Mouse (Mus musculus): Measurements from ENCODE around the gene Vrtn.

The Vrtn gene

GRCm38 (mm10) chr12:84640654-84641053, at the start of gene Vrtn:
Vrtn (plus strand) TSS chr12:84641019.
- in situ Hi-C loops (cut with MboI, MseI), result loop anchor here (10.0 kb wide), 1 partner anchor 454 kb away; no protein-coding TSS in a partner anchor

- in situ Hi-C loops (cut with MboI, MseI), result no loop called here
These were observed 42.5 kb upstream of the Vrtn start for GRCm38 (mm10) chr12:84598324-84598723.

GRCm38 (mm10) chr12:84604001-84604400, 36.8 kb upstream of the Vrtn start:
- in situ Hi-C loops (cut with MboI, MseI), result loop anchor here (25.0 kb wide), 1 partner anchor 1183 kb away; no protein-coding TSS in a partner anchor

- in situ Hi-C loops (cut with MboI, MseI), result loop anchor here (25.0 kb wide), 1 partner anchor 1181 kb away; no protein-coding TSS in a partner anchor
These were observed 35.0 kb upstream of the Vrtn start for GRCm38 (mm10) chr12:84605860-84606259.

- in situ Hi-C loops (cut with MboI, MseI), result loop anchor here (25.0 kb wide), 1 partner anchor 1176 kb away; no protein-coding TSS in a partner anchor
These were observed 29.1 kb upstream of the Vrtn start for GRCm38 (mm10) chr12:84611718-84612117.

GRCm38 (mm10) chr12:84612518-84612917, 28.3 kb upstream of the Vrtn start:
- in situ Hi-C loops (cut with MboI, MseI), result loop anchor here (25.0 kb wide), 1 partner anchor 1175 kb away; no protein-coding TSS in a partner anchor

GRCm38 (mm10) chr12:84614001-84614400, 26.8 kb upstream of the Vrtn start:
- in situ Hi-C loops (cut with MboI, MseI), result loop anchor here (25.0 kb wide), 1 partner anchor 1173 kb away; no protein-coding TSS in a partner anchor

- in situ Hi-C loops (cut with MboI, MseI), result loop anchor here (25.0 kb wide), 1 partner anchor 1173 kb away; no protein-coding TSS in a partner anchor
These were observed 26.3 kb upstream of the Vrtn start for GRCm38 (mm10) chr12:84614524-84614923.

- in situ Hi-C loops (cut with MboI, MseI), result loop anchor here (25.0 kb wide), 1 partner anchor 1170 kb away; no protein-coding TSS in a partner anchor
These were observed 23.7 kb upstream of the Vrtn start, which contains the start of gene Abcd4 for GRCm38 (mm10) chr12:84616977-84617630. Abcd4 (minus strand) TSS chr12:84617413.

- in situ Hi-C loops (cut with MboI, MseI), result loop anchor here (25.0 kb wide), 1 partner anchor 1170 kb away; no protein-coding TSS in a partner anchor
These were observed 23.2 kb upstream of the Vrtn start for GRCm38 (mm10) chr12:84617663-84618062.

GRCm38 (mm10) chr12:84620975-84621374, 19.8 kb upstream of the Vrtn start:
- in situ Hi-C loops (cut with MboI, MseI), result loop anchor here (25.0 kb wide), 1 partner anchor 1166 kb away; no protein-coding TSS in a partner anchor

GRCm38 (mm10) chr12:84624601-84625000, 16.2 kb upstream of the Vrtn start:
- in situ Hi-C loops (cut with MboI, MseI), result loop anchor here (25.0 kb wide), 1 partner anchor 1163 kb away; no protein-coding TSS in a partner anchor

GRCm38 (mm10) chr12:84625116-84625515, 15.7 kb upstream of the Vrtn start:
- in situ Hi-C loops (cut with MboI, MseI), result no loop called here

- in situ Hi-C loops (cut with MboI, MseI), result no loop called here
These were observed 9.0 kb upstream of the Vrtn start for GRCm38 (mm10) chr12:84631867-84632266.

- in situ Hi-C loops (cut with MboI, MseI), result loop anchor here (10.0 kb wide), 1 partner anchor 455 kb away; no protein-coding TSS in a partner anchor
These were observed 566 bp upstream of the Vrtn start for GRCm38 (mm10) chr12:84640253-84640652.

- in situ Hi-C loops (cut with MboI, MseI), result loop anchor here (5.0 kb wide), 1 partner anchor 102 kb away; no protein-coding TSS in a partner anchor
These were observed 9.4 kb downstream of the Vrtn start for GRCm38 (mm10) chr12:84650234-84650633.

GRCm38 (mm10) chr12:84653912-84654311, 13.1 kb downstream of the Vrtn start:
- in situ Hi-C loops (cut with MboI, MseI), result loop anchor here (5.0 kb wide), 1 partner anchor 98 kb away; no protein-coding TSS in a partner anchor

- in situ Hi-C loops (cut with MboI, MseI), result no loop called here
These were observed 29.7 kb downstream of the Vrtn start for GRCm38 (mm10) chr12:84670555-84670954.

GRCm38 (mm10) chr12:84671646-84672045, 30.8 kb downstream of the Vrtn start:
- in situ Hi-C loops (cut with MboI, MseI), result no loop called here

- in situ Hi-C loops (cut with MboI, MseI), result no loop called here
These were observed 34.1 kb downstream of the Vrtn start for GRCm38 (mm10) chr12:84674666-84675526.

- in situ Hi-C loops (cut with MboI, MseI), result no loop called here
These were observed 35.2 kb downstream of the Vrtn start for GRCm38 (mm10) chr12:84676011-84676410.

- in situ Hi-C loops (cut with MboI, MseI), result no loop called here
These were observed 43.8 kb downstream of the Vrtn start for GRCm38 (mm10) chr12:84684569-84684968.
